Mouse (Mus musculus) CH12.LX (cell line): ENCODE results near the gene Tnfrsf12a. TPM values are rescaled to one million over a fixed set of nuclear protein-coding genes. Genes with fewer than 3 reads are reported as not detected.

Source experiments
- DNase-seq: peaks from one replicate; pipeline ENCODE4 v3.0.0-alpha.2; 2013; ENCODE audit errors: extremely low read depth
- H3K27ac ChIP-seq: 2 replicates; pipeline ENCODE4 v1.5.1; 2012; ENCODE audit warnings: low read depth, mild to moderate bottlenecking, control low read depth, moderate library complexity; ENCODE audit not compliant: insufficient read depth
- H3K27me3 ChIP-seq: replicated peaks from 2 replicates; pipeline ENCODE3; 2012; ENCODE audit warnings: inconsistent platforms
- H3K36me3 ChIP-seq, 2 experiments: replicated peaks in 1 of 2; 2 replicates each; pipeline versions ENCODE3 to v1.6.1; 2012; ENCODE audit warnings: inconsistent platforms in 1 of 2, low read length in 1 of 2, mild to moderate bottlenecking in 1 of 2, mixed read lengths in 1 of 2, moderate library complexity in 1 of 2; ENCODE audit not compliant: control insufficient read depth in 1 of 2, insufficient read depth in 1 of 2
- H3K4me1 ChIP-seq, 2 experiments: 2 replicates each; pipeline ENCODE4 v1.6.1; 2012; ENCODE audit warnings: inconsistent platforms in 1 of 2, moderate library complexity in 1 of 2; ENCODE audit not compliant: insufficient read depth in 2 of 2, control insufficient read depth in 1 of 2
- H3K4me2 ChIP-seq: 2 replicates; pipeline ENCODE4 v1.6.1; 2012; ENCODE audit warnings: low read depth, mild to moderate bottlenecking, control low read depth; ENCODE audit not compliant: poor library complexity, insufficient read depth, severe bottlenecking
- H3K4me3 ChIP-seq, 3 experiments: fragments of 150-350 bp in 1 of 3; sonication (generic) in 1 of 3; replicated peaks in 1 of 3; 2 replicates each; pipeline versions ENCODE3 to v1.5.1; 2011 to 2012; ENCODE audit warnings: low read depth in 2 of 3, low read length in 2 of 3, mild to moderate bottlenecking in 2 of 3, moderate library complexity in 2 of 3, control low read depth in 1 of 3, improper control_type of control experiment in 1 of 3, inconsistent platforms in 1 of 3, mixed read lengths in 1 of 3; ENCODE audit not compliant: poor library complexity in 1 of 3
- H3K79me2 ChIP-seq: replicated peaks from 2 replicates; pipeline ENCODE4 v1.6.1; 2012; ENCODE audit warnings: mild to moderate bottlenecking, moderate library complexity; ENCODE audit not compliant: control insufficient read depth, poor library complexity, insufficient read depth, severe bottlenecking; ENCODE audit errors: extremely low read depth
- H3K9ac ChIP-seq: 2 replicates; pipeline ENCODE4 v1.6.1; 2012; ENCODE audit warnings: low read depth, mild to moderate bottlenecking, control low read depth, moderate library complexity; ENCODE audit not compliant: insufficient read depth
- H3K9me3 ChIP-seq: replicated peaks from 2 replicates; pipeline ENCODE3; 2012; ENCODE audit warnings: low read length, inconsistent platforms, mixed read lengths
- ELF1 ChIP-seq: IDR thresholded peaks from 2 replicates; pipeline ENCODE4 v1.6.1; 2014; ENCODE audit warnings: low read depth, mild to moderate bottlenecking, inconsistent platforms, low read length, improper control_type of control experiment
- EP300 ChIP-seq: IDR thresholded peaks from 2 replicates; pipeline ENCODE4 v1.6.1; 2011; ENCODE audit warnings: low read length, improper control_type of control experiment
- GABPA ChIP-seq: IDR thresholded peaks from 2 replicates; pipeline ENCODE4 v1.6.1; 2012; ENCODE audit warnings: low read depth, low read length, improper control_type of control experiment, inconsistent platforms; ENCODE audit not compliant: insufficient replicate concordance
- HCFC1 ChIP-seq: IDR thresholded peaks from 2 replicates; pipeline ENCODE4 v1.6.1; 2012; ENCODE audit warnings: low read depth, mild to moderate bottlenecking, inconsistent platforms, low read length, improper control_type of control experiment
- KAT2A ChIP-seq: IDR thresholded peaks from 2 replicates; pipeline ENCODE4 v1.6.1; 2012; ENCODE audit warnings: low read length, improper control_type of control experiment, inconsistent platforms; ENCODE audit not compliant: insufficient replicate concordance
- MAFK ChIP-seq: IDR thresholded peaks from 2 replicates; pipeline ENCODE4 v1.6.1; 2011; ENCODE audit warnings: low read length, improper control_type of control experiment; ENCODE audit not compliant: insufficient replicate concordance
- MAX ChIP-seq: IDR thresholded peaks from 2 replicates; pipeline ENCODE4 v1.6.1; 2011; ENCODE audit warnings: low read length, improper control_type of control experiment
- MAZ ChIP-seq: IDR thresholded peaks from 2 replicates; pipeline ENCODE4 v1.6.1; 2012; ENCODE audit warnings: low read depth, mild to moderate bottlenecking, inconsistent platforms, low read length, improper control_type of control experiment, moderate library complexity
- MEF2A ChIP-seq: IDR thresholded peaks from 2 replicates; pipeline ENCODE4 v1.6.1; 2014; ENCODE audit warnings: low read depth, mild to moderate bottlenecking, inconsistent platforms, low read length, improper control_type of control experiment, borderline replicate concordance
- MYC ChIP-seq: IDR thresholded peaks from 2 replicates; pipeline ENCODE4 v1.6.1; 2011; ENCODE audit warnings: low read depth, mild to moderate bottlenecking, improper control_type of control experiment, low read length
- NELFE ChIP-seq: IDR thresholded peaks from 2 replicates; pipeline ENCODE4 v1.6.1; 2011; ENCODE audit warnings: low read depth, low read length, improper control_type of control experiment
- NRF1 ChIP-seq: IDR thresholded peaks from 2 replicates; pipeline ENCODE4 v1.6.1; 2014; ENCODE audit warnings: low read depth, mild to moderate bottlenecking, inconsistent platforms, low read length, improper control_type of control experiment, moderate library complexity
- PAX5 ChIP-seq: IDR thresholded peaks from 2 replicates; pipeline ENCODE4 v1.6.1; 2012; ENCODE audit warnings: low read length, inconsistent platforms, mixed read lengths
- POLR2A ChIP-seq: IDR thresholded peaks from 2 replicates; pipeline ENCODE4 v1.6.1; 2011; ENCODE audit warnings: low read depth, mild to moderate bottlenecking, improper control_type of control experiment, low read length
- POLR2AphosphoS2 ChIP-seq: IDR thresholded peaks from 2 replicates; pipeline ENCODE4 v1.6.1; 2011; ENCODE audit warnings: low read depth, low read length, improper control_type of control experiment
- RCOR1 ChIP-seq: conservative IDR thresholded peaks from 2 replicates; pipeline ENCODE4 v1.6.1; 2012; ENCODE audit warnings: low read depth, mild to moderate bottlenecking, inconsistent platforms, low read length, improper control_type of control experiment
- USF1 ChIP-seq: IDR thresholded peaks from 2 replicates; pipeline ENCODE4 v1.6.1; 2014; ENCODE audit warnings: low read depth, mild to moderate bottlenecking, inconsistent platforms, low read length, improper control_type of control experiment
- ZC3H11A ChIP-seq: IDR thresholded peaks from 2 replicates; pipeline ENCODE4 v1.6.1; 2012; ENCODE audit warnings: low read depth, mild to moderate bottlenecking, inconsistent platforms, low read length, improper control_type of control experiment
- ZKSCAN1 ChIP-seq: IDR thresholded peaks from 2 replicates; pipeline ENCODE4 v1.6.1; 2012; ENCODE audit warnings: low read depth, inconsistent platforms, low read length, improper control_type of control experiment, borderline replicate concordance
- ZMIZ1 ChIP-seq: IDR thresholded peaks from 2 replicates; pipeline ENCODE4 v1.6.1; 2012; ENCODE audit warnings: low read depth, mild to moderate bottlenecking, inconsistent platforms, low read length, improper control_type of control experiment
- dilution Hi-C: fragments of 300-500 bp; cut with MboI; formaldehyde crosslinking; loops from 2 replicates; pipeline ENCODE4 v1.14.3; 2020; ENCODE audit warnings: low sequenced_read_pairs; ENCODE audit not compliant: extremely low pct_unique_long_range_greater_than_20kb, extremely low pct_ligation_motif_present
- in situ Hi-C: fragments of 300-500 bp; cut with MboI; formaldehyde crosslinking; loops from 3 replicates; pipeline ENCODE4 v1.14.3; 2019; ENCODE audit warnings: low sequenced_read_pairs, low pct_ligation_motif_present, low pct_unique_long_range_greater_than_20kb, mixed read lengths
- polyA plus RNA-seq: library from polyadenylated mRNA; unstranded; fragments of >175 nt; gene quantifications from 2 replicates; pipeline ENCODE4 v1.2.1, GENCODE M21; 2012; ENCODE audit warnings: low read depth; ENCODE audit not compliant: insufficient read length
- total RNA-seq, 2 experiments: library from RNA; depleted of rRNA; stranded (reverse); fragments of 300-350 nt in 1 of 2; fragments of >200 nt in 1 of 2; gene quantifications; 2 replicates each; pipeline ENCODE4 v1.2.3; 2012 to 2014

Tnfrsf12a gene
- total and polyA plus RNA-seq, 3 experiments: 1.2 to 5.1 (median 1.5) TPM

DNA sequence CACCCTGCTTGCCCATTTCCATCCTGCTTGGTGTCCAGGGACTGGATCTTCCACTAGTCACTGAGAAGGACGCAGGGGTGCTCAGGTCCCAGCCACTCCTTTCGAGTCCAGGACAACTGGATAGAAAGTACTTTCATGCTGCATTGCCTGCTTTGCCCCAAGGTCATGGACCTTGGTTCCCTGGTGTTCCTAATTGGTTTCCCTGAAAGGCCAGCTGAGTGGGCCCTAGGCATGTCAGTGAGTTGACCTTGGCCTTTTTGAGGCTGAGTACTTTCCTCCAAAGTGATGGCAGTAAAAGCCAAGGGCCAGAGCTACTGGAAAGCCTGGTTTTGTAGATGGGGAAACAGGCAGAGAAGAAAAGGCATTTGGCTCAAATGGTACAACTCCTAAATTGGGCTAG lies 44.6 kb upstream of the Tnfrsf12a start:
- DNase-seq: no peak
- Histone ChIP-seq H3K27ac (no peak overlapping the region), H3K4me2 (no peak overlapping the region), H3K9me3 (no peaks in the 10 kb centered on the region), H3K27me3 (peaks cover 45% of the 10 kb centered on the region), H3K4me1 (peaks cover 4 to 17% of the 10 kb centered on the region in 2 experiments), H3K36me3 (no peaks in the 10 kb centered on the region), H3K9ac (no peak overlapping the region), H3K4me3 (no peak overlapping the region), H3K79me2 (no peaks in the 10 kb centered on the region)
- dilution Hi-C loops (no loop called here), in situ Hi-C loops (loop anchor here (10.0 kb wide), 1 partner anchor 47 kb away; the partner anchor contains the start of genes Cldn6, Hcfc1r1, Thoc6 and Tnfrsf12a)
- no peak for TF ChIP-seq ZMIZ1
- TF ChIP-seq ELF1: no peak
- no peak for TF ChIP-seq RCOR1
- no peak for TF ChIP-seq EP300
- TF ChIP-seq POLR2A: no peak
- TF ChIP-seq MAFK: no peak
- no peak for TF ChIP-seq GABPA
- TF ChIP-seq HCFC1: no peak
- no peak for TF ChIP-seq ZKSCAN1

DNA sequence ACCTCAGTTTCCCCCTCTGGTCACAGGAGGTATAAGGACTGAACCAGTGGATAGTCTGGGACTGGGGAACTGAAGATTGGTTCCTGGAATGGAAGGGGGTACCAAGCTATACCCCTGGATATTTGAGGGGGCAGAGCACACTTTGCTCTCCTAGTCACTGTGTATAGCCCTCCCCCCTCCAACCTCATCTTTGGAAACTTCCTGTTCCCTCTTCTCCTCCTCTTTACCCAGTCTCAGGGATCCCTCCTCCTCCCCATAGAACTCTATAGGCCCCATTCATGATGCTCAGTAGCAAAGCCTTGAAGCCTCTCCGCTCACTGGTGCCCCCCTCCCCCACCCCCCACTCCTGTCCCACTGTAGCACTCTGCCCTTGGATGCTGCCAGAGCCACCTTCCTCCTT lies 42.2 kb upstream of the Tnfrsf12a start:
- in situ Hi-C loops (no loop called here), dilution Hi-C loops (no loop called here)
- Histone ChIP-seq H3K4me2 (no peak overlapping the region), H3K4me1 (peaks cover 4 to 13% of the 10 kb centered on the region in 2 experiments), H3K36me3 (no peaks in the 10 kb centered on the region), H3K79me2 (no peaks in the 10 kb centered on the region), H3K27ac (no peak overlapping the region), H3K4me3 (no peak overlapping the region), H3K27me3 (peaks cover 57% of the 10 kb centered on the region), H3K9ac (no peak overlapping the region)
- no peak for DNase-seq
- TF ChIP-seq MAX (no peak), USF1 (no peak), NELFE (no peak)
- TF ChIP-seq, all 38 proteins: peak for 0
- H3K9me3 ChIP-seq: no peaks in the 10 kb centered on the region

DNA sequence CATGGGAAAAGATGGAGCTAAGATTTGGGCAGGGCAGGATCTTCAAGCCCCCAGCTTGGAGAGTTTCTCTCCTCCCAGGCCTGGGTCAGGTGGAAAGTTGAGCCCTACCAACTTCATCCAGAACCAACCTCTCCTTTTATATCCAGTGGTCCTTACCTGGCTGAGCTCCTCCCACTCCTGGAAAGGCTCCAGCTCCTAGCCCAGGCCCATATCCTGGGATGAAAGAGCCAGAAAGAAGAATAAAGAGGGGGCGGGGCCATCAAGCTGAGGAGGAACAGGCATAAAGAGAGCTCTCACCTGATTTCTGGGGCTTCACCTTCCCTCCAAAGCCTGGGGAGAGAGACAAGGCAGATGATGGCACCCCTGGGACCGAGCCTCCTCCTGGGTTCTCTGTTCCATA lies 39.7 kb upstream of the Tnfrsf12a start:
- no peaks in the 10 kb centered on the region for H3K79me2 ChIP-seq
- H3K4me1 ChIP-seq: no peaks in the 10 kb centered on the region
- H3K9ac ChIP-seq: no peak overlapping the region
- DNase-seq: no peak
- dilution Hi-C loops: no loop called here
- no peaks in the 10 kb centered on the region for H3K36me3 ChIP-seq
- no peak overlapping the region for H3K4me2 ChIP-seq
- no peaks in the 10 kb centered on the region for H3K9me3 ChIP-seq
- peaks cover 76% of the 10 kb centered on the region for H3K27me3 ChIP-seq
- TF ChIP-seq PAX5 (no peak), ELF1 (no peak), MEF2A (no peak), NRF1 (no peak), MYC (no peak), POLR2A (no peak), ZC3H11A (no peak), POLR2AphosphoS2 (no peak), KAT2A (no peak), GABPA (no peak), MAZ (no peak), MAFK (no peak), USF1 (no peak)
- TF ChIP-seq, all 38 proteins: peak for 0
- Histone ChIP-seq H3K4me3 (no peak overlapping the region), H3K27ac (no peak overlapping the region)
- in situ Hi-C loops: no loop called here
